Mouse (Mus musculus) liver, adult (tissue): ENCODE data around the gene Cdc123.

Experiments used
- GATA4 ChIP-seq: IDR thresholded peaks from 2 replicates; pipeline ENCODE4 v1.6.1; 2014; ENCODE audit warnings: mild to moderate bottlenecking, low read length; ENCODE audit not compliant: insufficient replicate concordance

Gene Cdc123

GRCm38 (mm10) chr2:5768946-5769345 is 76.0 kb downstream of the Cdc123 start:
- TF ChIP-seq GATA4: no peak

GRCm38 (mm10) chr2:5762031-5762430 is 82.9 kb downstream of the Cdc123 start:
- no peak for TF ChIP-seq GATA4

- no peak for TF ChIP-seq GATA4
These were observed 84.4 kb downstream of the Cdc123 start for GRCm38 (mm10) chr2:5760479-5761008.

GRCm38 (mm10) chr2:5758569-5758968 is 86.4 kb downstream of the Cdc123 start:
- TF ChIP-seq GATA4: no peak

GRCm38 (mm10) chr2:5750872-5751271 is 94.1 kb downstream of the Cdc123 start:
- no peak for TF ChIP-seq GATA4

GRCm38 (mm10) chr2:5749210-5749609 is 95.8 kb downstream of the Cdc123 start:
- TF ChIP-seq GATA4: no peak

- no peak for TF ChIP-seq GATA4
These were observed 97.4 kb downstream of the Cdc123 start for GRCm38 (mm10) chr2:5747545-5748043.

- no peak for TF ChIP-seq GATA4
These were observed 98.4 kb downstream of the Cdc123 start for GRCm38 (mm10) chr2:5746529-5746928.
